Mouse (Mus musculus) hindbrain, embryonic 14.5 days (tissue): Measurements from ENCODE around the gene Prmt3. TPM values are rescaled to one million over a fixed set of nuclear protein-coding genes. Genes with fewer than 3 reads are reported as not detected.

Source experiments
- ATAC-seq: fragments of 200-750 bp; cut with Nextera tagmentation; 2 replicates; pipeline ENCODE4 v1.8.0; 2017; ENCODE audit warnings: moderate number of reproducible peaks, mild to moderate bottlenecking, moderate TSS enrichment, moderate library complexity; ENCODE audit not compliant: low FRiP score
- DNase-seq: peaks from one replicate; pipeline ENCODE4 v3.0.0-alpha.2; 2015; ENCODE audit warnings: low spot score
- H3K27ac ChIP-seq: fragments of 300-500 bp; sonication (generic); 2 replicates; pipeline ENCODE4 v1.5.1; 2014; ENCODE audit warnings: mild to moderate bottlenecking, moderate library complexity
- H3K27me3 ChIP-seq: fragments of 300-500 bp; sonication (generic); 2 replicates; pipeline ENCODE4 v1.6.1; 2014; ENCODE audit warnings: mild to moderate bottlenecking, low read length, mixed read lengths; ENCODE audit not compliant: control insufficient read depth, insufficient read depth
- H3K36me3 ChIP-seq: fragments of 300-500 bp; sonication (generic); replicated peaks from 2 replicates; pipeline ENCODE4 v1.6.1; 2014; ENCODE audit not compliant: control insufficient read depth, insufficient read depth
- H3K4me1 ChIP-seq: fragments of 300-500 bp; sonication (generic); replicated peaks from 2 replicates; pipeline ENCODE4 v1.6.1; 2014; ENCODE audit warnings: antibody characterized with exemption, low read length, mixed read lengths; ENCODE audit not compliant: control insufficient read depth, insufficient read depth
- H3K4me2 ChIP-seq: fragments of 300-500 bp; sonication (generic); replicated peaks from 2 replicates; pipeline ENCODE4 v1.6.1; 2014; ENCODE audit warnings: mild to moderate bottlenecking, moderate library complexity
- H3K4me3 ChIP-seq: fragments of 300-500 bp; sonication (generic); replicated peaks from 2 replicates; pipeline ENCODE4 v1.5.1; 2014; ENCODE audit warnings: mild to moderate bottlenecking, low read length
- H3K9ac ChIP-seq: fragments of 300-500 bp; sonication (generic); 2 replicates; pipeline ENCODE4 v1.6.1; 2014
- H3K9me3 ChIP-seq: fragments of 300-500 bp; sonication (generic); 2 replicates; pipeline ENCODE4 v1.6.1; 2016; ENCODE audit warnings: low read length; ENCODE audit not compliant: control insufficient read depth
- WGBS: fragments of 180-500 bp; shearing (Covaris S2); extraction: QIAGEN DNeasy Blood & Tissue Kit; methylation state at CpG from one replicate; pipeline ENCODE4 v1.1.7; 2014; 5-methylcytosine and 5-hydroxymethylcytosine counted together
- polyA plus RNA-seq: library from polyadenylated mRNA; unstranded; fragments of >200 nt; fragmentation: Nextera tagmentation; extraction: Ambion mirVana; gene quantifications from 2 replicates; pipeline ENCODE4 v1.2.1, GENCODE M21; 2014

The Prmt3 gene
- polyA plus RNA-seq, 1 experiment from 2014 or later: 51.2 TPM

DNA sequence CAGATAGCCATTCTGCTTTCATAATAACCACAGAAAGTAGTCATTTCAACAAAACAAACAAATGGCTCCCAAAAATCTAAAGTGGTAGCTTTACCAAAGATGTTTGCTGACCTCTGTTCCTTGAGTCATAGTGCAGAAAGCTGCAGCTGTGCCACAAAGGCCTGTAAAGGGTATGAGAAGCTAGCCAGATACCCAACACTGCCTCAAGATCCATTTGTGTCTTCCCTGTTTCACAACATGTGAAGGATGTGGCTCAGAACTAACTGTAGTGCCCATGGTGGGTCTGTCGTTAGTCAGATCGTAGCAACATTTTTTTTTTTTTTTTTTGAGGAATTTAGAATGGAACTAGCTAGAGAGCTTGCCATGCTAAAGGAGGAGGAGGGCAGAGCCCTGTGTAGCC, 46.4 kb downstream of the Prmt3 start:
- no peak for ATAC-seq
- H3K4me2 ChIP-seq: no peak overlapping the region
- H3K27me3 ChIP-seq: no peaks in the 10 kb centered on the region
- DNase-seq: no peak
- no peaks in the 10 kb centered on the region for H3K9me3 ChIP-seq
- 85% methylated on average over 2 of the region's 2 CpGs for WGBS
- H3K27ac ChIP-seq: no peak overlapping the region
- H3K4me1 ChIP-seq: peaks cover under 1% of the 10 kb centered on the region
- H3K4me3 ChIP-seq: no peak overlapping the region
- peaks cover 17% of the 10 kb centered on the region for H3K36me3 ChIP-seq
- no peak overlapping the region for H3K9ac ChIP-seq

DNA sequence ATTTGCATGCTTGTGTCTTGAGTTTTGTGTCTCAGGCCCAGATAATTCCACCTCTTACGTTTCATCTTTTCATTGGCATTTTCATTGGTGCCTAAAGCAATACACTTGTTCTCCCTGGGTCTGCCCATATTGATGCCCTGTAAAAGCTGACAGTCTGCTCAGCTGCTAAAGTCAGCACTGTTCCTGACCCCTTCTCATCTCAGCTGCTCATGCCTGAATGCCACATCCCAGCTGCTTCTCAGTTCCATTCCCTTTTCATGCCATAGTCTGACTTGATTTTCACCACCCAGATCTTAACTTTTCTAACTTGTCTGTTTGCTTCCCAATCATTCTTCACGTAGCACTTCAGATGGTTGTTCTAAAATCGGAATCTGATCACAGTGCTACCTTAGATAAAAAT, 47.3 kb downstream of the Prmt3 start:
- ATAC-seq: no peak

DNA sequence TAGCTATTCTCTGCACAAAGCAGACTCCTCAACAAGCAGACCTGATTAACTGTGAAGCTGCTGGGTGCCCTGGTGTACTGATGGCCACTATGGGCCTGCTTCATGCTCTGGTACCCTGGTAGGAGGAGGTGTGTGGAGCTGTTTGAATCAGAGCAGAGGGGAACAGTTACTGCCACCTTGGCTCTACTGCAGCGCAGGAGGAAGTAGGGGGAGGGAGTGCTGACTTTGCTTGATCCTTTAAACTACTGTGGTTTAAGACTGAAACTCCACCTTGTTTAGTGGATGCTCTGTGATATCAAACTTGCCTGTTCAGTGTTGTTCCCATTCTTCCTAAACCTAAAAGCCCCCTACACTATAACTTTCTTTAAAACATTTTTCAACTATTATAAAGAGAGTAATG, 49.8 kb downstream of the Prmt3 start:
- H3K4me3 ChIP-seq: no peak overlapping the region
- peaks cover 41% of the 10 kb centered on the region for H3K36me3 ChIP-seq
- H3K9ac ChIP-seq: no peak overlapping the region
- H3K27ac ChIP-seq: no peak overlapping the region
- no peaks in the 10 kb centered on the region for H3K9me3 ChIP-seq
- 94% methylated on average over 1 of the region's 1 CpGs for WGBS
- H3K4me1 ChIP-seq: no peaks in the 10 kb centered on the region
- H3K4me2 ChIP-seq: no peak overlapping the region
- DNase-seq (no peak), ATAC-seq (no peak)
- H3K27me3 ChIP-seq: no peaks in the 10 kb centered on the region

More for the DNA sequence above, 47.3 kb downstream of the Prmt3 start:
- Histone ChIP-seq H3K4me3 (no peak overlapping the region), H3K9ac (no peak overlapping the region), H3K4me1 (no peaks in the 10 kb centered on the region; the same call in 1 of the 2 replicates), H3K4me2 (no peak overlapping the region), H3K9me3 (no peaks in the 10 kb centered on the region), H3K27me3 (no peaks in the 10 kb centered on the region), H3K27ac (no peak overlapping the region), H3K36me3 (peaks cover 25% of the 10 kb centered on the region)
- no peak for DNase-seq
- WGBS: 84% methylated on average over 3 of the region's 3 CpGs

DNA sequence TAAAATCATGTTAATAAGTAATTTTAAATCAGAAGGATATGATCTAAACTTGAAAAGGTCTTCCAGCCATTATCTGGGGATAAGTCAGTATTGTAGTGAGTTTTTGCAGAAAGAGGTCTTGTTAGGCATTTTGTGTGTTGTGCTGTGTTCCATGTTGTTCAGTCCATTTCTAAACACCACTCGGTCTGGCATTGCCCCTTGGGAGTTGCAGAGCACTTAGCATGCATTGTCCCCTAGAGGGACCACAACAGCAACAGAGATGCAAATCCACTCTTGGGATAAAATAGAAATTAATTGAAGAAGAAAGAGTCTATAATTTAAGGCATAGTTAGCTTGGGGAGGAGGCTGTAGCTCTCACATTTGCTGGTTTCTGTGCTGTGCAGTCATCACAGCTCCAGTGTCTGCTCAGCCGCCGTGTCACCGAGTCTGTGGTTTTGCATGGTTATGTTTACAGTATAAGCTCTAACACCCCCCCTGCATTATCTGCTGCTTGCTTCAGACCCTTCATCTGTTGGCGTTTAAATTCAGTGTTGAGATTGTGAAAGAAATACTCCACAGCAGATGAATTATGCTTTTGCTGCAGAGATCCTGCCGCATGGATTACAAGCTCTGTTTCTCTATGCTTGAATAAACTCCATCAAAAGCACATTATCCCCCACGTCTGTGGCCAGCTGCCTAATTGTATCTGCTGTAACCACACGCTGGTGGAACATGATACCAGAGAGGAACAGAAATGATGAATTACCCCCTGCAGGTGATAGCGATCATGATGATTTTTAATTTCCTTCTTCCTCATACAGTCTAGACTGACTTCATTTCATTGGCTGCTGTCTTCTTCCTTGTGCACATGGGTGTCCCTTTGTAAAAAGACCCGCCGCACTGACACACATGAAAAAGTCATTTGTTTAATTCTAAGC, 64.5 kb downstream of the Prmt3 start:
- Histone ChIP-seq H3K4me2 (peak overlapping the region; percentile 39), H3K36me3 (no peaks in the 10 kb centered on the region; the same call in 1 of the 2 replicates), H3K9ac (peak overlapping the region; percentile 7; the same call in 1 of the 2 replicates), H3K27me3 (no peaks in the 10 kb centered on the region), H3K4me3 (no peak overlapping the region), H3K27ac (peak overlapping the region; percentile 80), H3K9me3 (no peaks in the 10 kb centered on the region), H3K4me1 (peaks cover 21% of the 10 kb centered on the region)
- ATAC-seq (peak; percentile 89), DNase-seq (peak; percentile 80)
- WGBS: 17% methylated on average over 11 of the region's 11 CpGs

DNA sequence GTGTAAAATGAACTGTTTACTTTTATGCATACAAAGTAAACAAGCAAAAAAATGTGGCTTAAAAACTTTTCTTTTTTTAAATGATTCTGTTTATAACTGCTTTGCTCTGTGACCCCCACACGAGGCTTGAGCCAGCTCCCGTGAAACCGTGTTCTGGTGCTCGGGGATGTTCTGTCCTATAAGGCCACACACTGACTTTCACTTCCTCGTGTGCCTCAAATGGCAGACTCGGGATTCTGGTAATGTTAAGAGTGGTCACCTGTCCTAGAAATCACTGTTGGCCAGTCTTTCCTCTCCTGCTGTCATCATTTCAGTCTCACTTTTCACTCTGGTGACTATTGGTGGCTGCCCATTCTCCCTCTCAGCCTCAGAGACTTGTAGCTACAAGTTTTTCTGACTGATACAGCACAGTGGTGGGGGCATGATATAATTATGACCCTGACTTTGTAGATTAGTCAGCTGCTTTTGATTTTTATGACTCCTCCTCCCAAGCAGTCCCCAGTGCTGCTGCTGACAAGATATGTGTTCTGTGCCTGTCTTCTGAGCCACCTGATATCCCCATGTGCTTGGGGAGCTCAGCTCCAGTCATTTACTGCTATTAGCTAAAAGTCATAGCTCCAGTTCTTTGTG, 65.3 kb downstream of the Prmt3 start:
- Histone ChIP-seq H3K9me3 (no peaks in the 10 kb centered on the region), H3K27ac (peak overlapping the region; percentile 80), H3K36me3 (no peaks in the 10 kb centered on the region), H3K4me3 (no peak overlapping the region), H3K9ac (no peak overlapping the region), H3K27me3 (no peaks in the 10 kb centered on the region), H3K4me2 (peak overlapping the region; percentile 39), H3K4me1 (peaks cover 21% of the 10 kb centered on the region)
- no peak for DNase-seq
- WGBS: 52% methylated on average over 6 of the region's 6 CpGs
- ATAC-seq: no peak

DNA sequence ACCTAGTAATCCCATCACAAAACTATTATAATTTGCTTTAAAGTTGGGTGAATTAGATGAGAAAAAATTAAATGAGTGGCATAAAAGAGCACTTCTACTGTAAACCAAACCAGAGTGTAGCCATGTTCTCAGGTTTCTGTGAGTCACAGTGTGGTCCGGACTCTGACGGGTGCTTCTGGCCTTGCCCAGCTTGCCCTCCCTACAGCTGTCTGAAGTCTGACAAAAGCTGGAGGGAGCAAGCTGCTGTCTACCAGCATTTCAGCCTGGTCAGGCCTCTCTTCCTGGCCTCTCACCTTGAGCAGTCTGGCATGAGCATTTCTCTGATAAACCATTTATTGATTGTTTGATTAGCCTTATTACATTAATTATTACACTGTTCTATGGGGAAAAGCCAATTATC, 69.8 kb downstream of the Prmt3 start:
- Histone ChIP-seq H3K4me1 (peaks cover 12% of the 10 kb centered on the region), H3K9ac (no peak overlapping the region)
- WGBS: 66% methylated on average over 2 of the region's 2 CpGs

DNA sequence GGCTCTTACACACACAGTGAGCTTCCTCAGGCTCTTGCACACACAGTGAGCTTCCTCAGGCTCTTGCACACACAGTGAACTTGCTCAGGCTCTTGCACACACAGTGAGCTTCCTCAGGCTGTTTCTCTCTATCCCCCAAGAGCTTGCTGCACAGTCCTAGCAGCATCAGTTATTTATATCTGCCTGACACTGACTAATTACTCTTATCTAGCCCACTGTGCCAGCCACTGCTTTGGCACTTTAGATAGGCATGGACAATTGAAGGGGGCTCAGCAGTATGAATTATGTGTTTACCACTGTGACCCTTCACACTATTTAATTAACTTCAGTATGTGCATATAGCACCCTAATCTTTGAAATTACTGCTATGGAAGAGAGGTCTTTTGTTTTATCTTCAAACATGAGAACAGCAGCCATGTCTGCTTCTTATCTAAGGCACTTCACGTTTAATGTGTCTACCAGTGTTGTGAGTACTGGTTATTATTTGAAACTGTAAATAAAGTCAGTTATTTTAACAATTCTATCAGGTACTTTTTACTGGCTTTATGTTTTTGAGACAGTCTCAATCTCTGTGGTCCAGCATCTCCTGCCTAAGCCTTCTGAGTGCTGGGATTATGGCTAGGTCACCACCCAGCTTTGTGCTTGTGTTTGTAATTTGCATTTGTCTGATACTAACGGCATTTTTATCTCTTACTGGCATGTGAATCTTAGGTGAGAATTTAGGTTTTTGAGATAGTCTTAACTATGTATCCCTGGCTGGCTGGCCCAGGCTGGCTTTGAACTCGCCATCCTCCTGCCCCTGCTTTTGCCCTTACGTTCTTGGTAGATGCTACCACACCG, 75.4 kb downstream of the Prmt3 start:
- peaks cover 27% of the 10 kb centered on the region for H3K36me3 ChIP-seq
- ATAC-seq (no peak), DNase-seq (no peak)
- H3K27ac ChIP-seq: no peak overlapping the region
- H3K4me1 ChIP-seq: no peaks in the 10 kb centered on the region
- 89% methylated on average over 5 of the region's 5 CpGs for WGBS
- no peaks in the 10 kb centered on the region for H3K27me3 ChIP-seq
- H3K9ac ChIP-seq: no peak overlapping the region
- H3K9me3 ChIP-seq: no peaks in the 10 kb centered on the region
- no peak overlapping the region for H3K4me2 ChIP-seq
- no peak overlapping the region for H3K4me3 ChIP-seq

More for the DNA sequence above, 69.8 kb downstream of the Prmt3 start:
- no peaks in the 10 kb centered on the region for H3K9me3 ChIP-seq
- no peak overlapping the region for H3K4me2 ChIP-seq
- no peak for DNase-seq
- no peak for ATAC-seq
- peaks cover 10% of the 10 kb centered on the region for H3K36me3 ChIP-seq
- no peak overlapping the region for H3K4me3 ChIP-seq
- H3K27ac ChIP-seq: peak overlapping the region; percentile 20; the same call in 1 of the 2 replicates
- no peaks in the 10 kb centered on the region for H3K27me3 ChIP-seq

DNA sequence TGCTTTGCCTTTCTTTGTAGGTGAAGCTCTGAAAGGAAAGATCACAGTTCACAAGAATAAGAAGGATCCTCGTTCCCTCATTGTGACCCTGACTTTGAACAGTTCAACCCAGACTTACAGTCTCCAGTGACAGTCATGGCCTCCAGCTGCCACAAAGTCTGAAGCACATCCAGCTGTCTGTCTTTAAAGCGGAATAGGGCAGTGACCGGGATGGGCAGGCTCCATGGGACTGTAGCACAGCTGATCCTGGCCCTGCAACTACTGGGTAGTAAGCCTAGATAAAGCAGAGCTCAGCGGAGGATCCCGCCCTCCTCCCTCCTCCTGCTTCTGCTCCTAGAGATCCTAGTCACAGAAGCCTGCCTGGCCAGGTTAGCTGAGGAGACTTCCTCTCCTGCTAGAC, 79.2 kb downstream of the Prmt3 start:
- WGBS: 85% methylated on average over 5 of the region's 5 CpGs
- ATAC-seq: no peak
- peaks cover 30% of the 10 kb centered on the region for H3K36me3 ChIP-seq

DNA sequence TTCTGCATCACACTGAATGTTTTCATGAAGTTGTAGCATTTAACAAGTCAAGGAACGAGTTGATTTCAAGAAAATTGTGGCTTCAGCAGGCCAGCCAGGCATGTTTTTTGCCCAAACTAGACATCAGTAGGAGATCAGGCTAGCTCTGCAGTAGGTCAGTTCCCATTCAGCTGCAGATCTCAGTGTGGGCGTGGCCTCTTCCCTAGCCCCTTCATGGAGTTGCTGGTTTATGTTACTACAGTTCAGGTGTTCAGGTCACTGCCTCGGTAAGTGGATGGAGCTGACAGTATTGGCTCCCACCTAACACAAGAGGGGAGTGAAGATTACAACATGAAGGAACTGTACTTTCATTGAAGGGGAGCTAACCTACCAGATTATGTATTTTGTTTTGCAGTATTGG, 80.1 kb downstream of the Prmt3 start:
- H3K4me3 ChIP-seq: no peak overlapping the region
- H3K4me1 ChIP-seq: no peaks in the 10 kb centered on the region
- H3K36me3 ChIP-seq: peaks cover 30% of the 10 kb centered on the region
- H3K4me2 ChIP-seq: no peak overlapping the region
- ATAC-seq (no peak), DNase-seq (no peak)
- H3K9me3 ChIP-seq: no peaks in the 10 kb centered on the region
- 86% methylated on average over 3 of the region's 3 CpGs for WGBS
- H3K27ac ChIP-seq: no peak overlapping the region
- no peaks in the 10 kb centered on the region for H3K27me3 ChIP-seq
- no peak overlapping the region for H3K9ac ChIP-seq

More for the DNA sequence above, 79.2 kb downstream of the Prmt3 start:
- Histone ChIP-seq H3K9ac (no peak overlapping the region), H3K4me3 (no peak overlapping the region), H3K27me3 (no peaks in the 10 kb centered on the region), H3K27ac (no peak overlapping the region), H3K4me2 (no peak overlapping the region), H3K9me3 (no peaks in the 10 kb centered on the region), H3K4me1 (no peaks in the 10 kb centered on the region)
- DNase-seq: no peak
